Mouse (Mus musculus): Measurements from ENCODE around the gene Hspb3. TPM values are rescaled to one million over a fixed set of nuclear protein-coding genes. Genes with fewer than 3 reads are reported as not detected.

Hspb3 gene
- polyA plus RNA-seq, 1 experiment from 2014 or later = 0.22 TPM

GRCm38 (mm10) chr13:113634732-113635481 is 28.6 kb downstream of the Hspb3 start:
- Histone ChIP-seq H3K9me3 (replicated peaks) (no peaks in the 10 kb centered on the region), H3K36me3 (no peaks in the 10 kb centered on the region), H3K4me2 (no peak overlapping the region), H3K4me1 (replicated peaks) (peaks cover 26% of the 10 kb centered on the region), H3K27me3 (no peaks in the 10 kb centered on the region), H3K27ac (no peak overlapping the region), H3K9ac (no peak overlapping the region), H3K4me3 (replicated peaks) (no peak overlapping the region)
- DNase-seq = no peak
- 52% methylated on average over 15 of the region's 15 CpGs for WGBS (ENCODE audit: insufficient replicate concordance)
- ATAC-seq (ENCODE audit: low read depth) = 0 out of 2 replicates have a peak, but pooled peaks have one; percentile 26

- H3K27me3 ChIP-seq = no peaks in the 10 kb centered on the region
- no peak for DNase-seq
- 28% methylated on average over 6 of the region's 6 CpGs for WGBS (ENCODE audit: insufficient replicate concordance)
Observed at GRCm38 (mm10) chr13:113632506-113632905, 31.0 kb downstream of the Hspb3 start.

DNA sequence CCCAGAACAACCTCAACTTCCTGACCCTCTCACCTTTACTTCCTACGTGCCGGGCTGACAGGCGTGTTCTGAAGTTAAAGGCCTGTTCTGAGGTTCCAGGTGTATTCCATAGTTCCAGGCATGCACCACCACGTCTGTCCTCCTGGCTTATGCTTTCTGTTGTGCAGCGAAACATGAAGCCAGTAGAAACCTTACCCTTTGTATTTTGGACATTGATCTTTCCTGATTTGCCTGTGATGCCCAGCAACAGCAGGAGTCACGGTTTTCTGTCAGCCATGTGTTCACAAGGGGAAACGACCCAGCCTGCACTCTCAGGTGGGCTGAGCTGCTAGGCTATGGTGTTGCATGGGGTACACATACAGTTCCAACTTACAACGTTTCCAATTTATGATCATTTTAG is 35.9 kb downstream of the Hspb3 start:
- DNase-seq = no peak

More at GRCm38 (mm10) chr13:113632506-113632905, 31.0 kb downstream of the Hspb3 start:
- H3K9ac ChIP-seq = no peak overlapping the region
- no peaks in the 10 kb centered on the region for H3K36me3 ChIP-seq
- H3K9me3 ChIP-seq (replicated peaks) = no peaks in the 10 kb centered on the region
- H3K4me3 ChIP-seq (replicated peaks) = no peak overlapping the region
- no peak overlapping the region for H3K4me2 ChIP-seq
- no peak overlapping the region for H3K27ac ChIP-seq
- 0 out of 2 replicates have a peak, but pooled peaks have one; percentile 11 for ATAC-seq (ENCODE audit: low read depth)
- H3K4me1 ChIP-seq (replicated peaks) = peaks cover 23% of the 10 kb centered on the region

DNA sequence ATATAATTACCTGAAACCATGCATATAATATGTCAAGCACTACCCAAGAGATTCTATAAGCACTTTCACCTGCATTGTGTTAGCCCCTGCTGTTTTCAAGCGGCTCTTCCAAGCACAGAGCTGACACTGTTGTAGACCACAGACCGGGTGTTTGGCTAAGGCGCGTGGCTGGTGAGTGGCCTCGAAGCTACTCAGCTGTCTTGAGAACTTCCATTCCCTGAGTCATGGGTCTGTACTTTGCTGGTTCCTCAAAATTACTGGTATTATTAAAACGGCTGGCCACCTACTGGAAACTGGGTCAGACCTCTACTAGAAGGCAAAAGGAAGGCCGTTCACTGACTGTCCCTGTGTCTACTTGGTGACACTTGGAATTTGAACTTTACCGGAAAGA is 40.6 kb downstream of the Hspb3 start:
- no peak for DNase-seq
- Histone ChIP-seq H3K27me3 (peaks cover under 1% of the 10 kb centered on the region; the same call in 1 of the 2 replicates), H3K4me1 (replicated peaks) (peaks cover 10% of the 10 kb centered on the region), H3K9ac (no peak overlapping the region), H3K4me3 (replicated peaks) (no peak overlapping the region), H3K27ac (no peak overlapping the region), H3K9me3 (replicated peaks) (no peaks in the 10 kb centered on the region), H3K36me3 (no peaks in the 10 kb centered on the region), H3K4me2 (no peak overlapping the region)
- ATAC-seq (ENCODE audit: low read depth) = no peak
- 50% methylated on average over 8 of the region's 8 CpGs for WGBS (ENCODE audit: insufficient replicate concordance)

More for the DNA sequence above, 35.9 kb downstream of the Hspb3 start:
- H3K27ac ChIP-seq = no peak overlapping the region
- H3K9ac ChIP-seq = no peak overlapping the region
- H3K27me3 ChIP-seq = no peaks in the 10 kb centered on the region
- H3K36me3 ChIP-seq = no peaks in the 10 kb centered on the region
- ATAC-seq (ENCODE audit: low read depth) = no peak
- no peak overlapping the region for H3K4me2 ChIP-seq
- no peaks in the 10 kb centered on the region for H3K9me3 ChIP-seq (replicated peaks)
- 62% methylated on average over 8 of the region's 8 CpGs for WGBS (ENCODE audit: insufficient replicate concordance)
- H3K4me1 ChIP-seq (replicated peaks) = peaks cover 6% of the 10 kb centered on the region; the same call in 1 of the 2 replicates
- no peak overlapping the region for H3K4me3 ChIP-seq (replicated peaks)

GRCm38 (mm10) chr13:113622122-113622864 is 41.2 kb downstream of the Hspb3 start:
- H3K36me3 ChIP-seq = no peaks in the 10 kb centered on the region
- no peak for ATAC-seq (ENCODE audit: low read depth)
- peaks cover 15% of the 10 kb centered on the region for H3K4me1 ChIP-seq (replicated peaks)
- no peaks in the 10 kb centered on the region for H3K9me3 ChIP-seq (replicated peaks)
- no peak overlapping the region for H3K4me2 ChIP-seq
- H3K4me3 ChIP-seq (replicated peaks) = no peak overlapping the region
- 62% methylated on average over 11 of the region's 11 CpGs for WGBS (ENCODE audit: insufficient replicate concordance)
- DNase-seq = no peak
- H3K9ac ChIP-seq = no peak overlapping the region
- H3K27ac ChIP-seq = no peak overlapping the region
- peaks cover 6% of the 10 kb centered on the region for H3K27me3 ChIP-seq

DNA sequence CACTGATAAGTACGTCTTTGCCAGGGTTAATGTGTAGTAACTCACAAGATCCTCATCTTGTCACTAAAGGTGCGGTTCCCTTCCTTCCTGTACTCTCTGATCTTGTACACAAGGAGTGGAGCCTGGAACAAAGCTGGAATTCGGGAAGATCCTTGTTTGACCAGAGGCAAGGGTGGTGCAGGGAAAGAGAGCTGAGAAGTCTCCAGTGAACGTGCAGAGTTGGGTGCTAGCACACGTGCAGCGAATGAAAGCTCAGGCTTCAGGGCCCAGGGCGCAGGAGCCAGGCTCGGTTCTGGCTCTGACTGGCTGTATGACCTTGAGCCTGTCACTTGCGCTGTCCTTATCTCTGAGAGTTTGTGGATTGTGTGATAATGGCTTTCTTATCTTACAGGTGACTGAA is 44.5 kb downstream of the Hspb3 start:
- WGBS (ENCODE audit: insufficient replicate concordance) = 65% methylated on average over 9 of the region's 9 CpGs
- H3K36me3 ChIP-seq = 0 out of 2 replicates have a peak, but pooled peaks cover 5% of the 10 kb centered on the region
- no peak overlapping the region for H3K9ac ChIP-seq
- H3K4me2 ChIP-seq = no peak overlapping the region
- H3K27ac ChIP-seq = no peak overlapping the region
- H3K27me3 ChIP-seq = peaks cover 13% of the 10 kb centered on the region
- H3K4me3 ChIP-seq (replicated peaks) = no peak overlapping the region
- H3K9me3 ChIP-seq (replicated peaks) = no peaks in the 10 kb centered on the region
- H3K4me1 ChIP-seq (replicated peaks) = peaks cover 48% of the 10 kb centered on the region
- DNase-seq = no peak
- ATAC-seq (ENCODE audit: low read depth) = no peak

- no peaks in the 10 kb centered on the region for H3K9me3 ChIP-seq (replicated peaks)
- H3K4me2 ChIP-seq = peak within 1 kb of the TSS; percentile 86
- peak within 1 kb of the TSS; percentile 83 for H3K9ac ChIP-seq
- H3K4me3 ChIP-seq (replicated peaks) = peak within 1 kb of the TSS; percentile 74
- H3K27me3 ChIP-seq = peaks cover 13% of the 10 kb centered on the region
- H3K36me3 ChIP-seq = 0 out of 2 replicates have a peak, but pooled peaks cover 5% of the 10 kb centered on the region
- peaks cover 57% of the 10 kb centered on the region for H3K4me1 ChIP-seq (replicated peaks)
- DNase-seq (peak; percentile 77), ATAC-seq (ENCODE audit: low read depth) (peak; percentile 85)
- H3K27ac ChIP-seq = peak within 1 kb of the TSS; percentile 75
- under 1% methylated on average over 118 of the region's 119 CpGs for WGBS (ENCODE audit: insufficient replicate concordance)
Observed at GRCm38 (mm10) chr13:113617891-113618823, 45.3 kb downstream of the Hspb3 start, which contains the start of gene Snx18. TSS of gene Snx18 (minus strand) at chr13:113618564.

- Histone ChIP-seq H3K27ac (peak overlapping the region; percentile 75; the same call in 1 of the 2 replicates), H3K36me3 (peaks cover 10% of the 10 kb centered on the region), H3K4me3 (replicated peaks) (peak overlapping the region; percentile 74), H3K4me2 (peak overlapping the region; percentile 86), H3K9ac (peak overlapping the region; percentile 83), H3K4me1 (replicated peaks) (peaks cover 64% of the 10 kb centered on the region), H3K9me3 (replicated peaks) (no peaks in the 10 kb centered on the region), H3K27me3 (peaks cover 13% of the 10 kb centered on the region)
- WGBS (ENCODE audit: insufficient replicate concordance) = 12% methylated on average over 49 of the region's 49 CpGs
- DNase-seq (no peak), ATAC-seq (ENCODE audit: low read depth) (no peak)
Observed at GRCm38 (mm10) chr13:113617338-113617890, 46.1 kb downstream of the Hspb3 start.

- DNase-seq = no peak
- Histone ChIP-seq H3K4me3 (replicated peaks) (peak overlapping the region; percentile 74), H3K27ac (no peak overlapping the region), H3K36me3 (peaks cover 10% of the 10 kb centered on the region), H3K27me3 (peaks cover 13% of the 10 kb centered on the region), H3K4me2 (peak overlapping the region; percentile 86), H3K9ac (peak overlapping the region; percentile 83), H3K4me1 (replicated peaks) (peaks cover 70% of the 10 kb centered on the region), H3K9me3 (replicated peaks) (no peaks in the 10 kb centered on the region)
- 56% methylated on average over 24 of the region's 24 CpGs for WGBS (ENCODE audit: insufficient replicate concordance)
- no peak for ATAC-seq (ENCODE audit: low read depth)
Observed at GRCm38 (mm10) chr13:113616751-113617337, 46.6 kb downstream of the Hspb3 start.

DNA sequence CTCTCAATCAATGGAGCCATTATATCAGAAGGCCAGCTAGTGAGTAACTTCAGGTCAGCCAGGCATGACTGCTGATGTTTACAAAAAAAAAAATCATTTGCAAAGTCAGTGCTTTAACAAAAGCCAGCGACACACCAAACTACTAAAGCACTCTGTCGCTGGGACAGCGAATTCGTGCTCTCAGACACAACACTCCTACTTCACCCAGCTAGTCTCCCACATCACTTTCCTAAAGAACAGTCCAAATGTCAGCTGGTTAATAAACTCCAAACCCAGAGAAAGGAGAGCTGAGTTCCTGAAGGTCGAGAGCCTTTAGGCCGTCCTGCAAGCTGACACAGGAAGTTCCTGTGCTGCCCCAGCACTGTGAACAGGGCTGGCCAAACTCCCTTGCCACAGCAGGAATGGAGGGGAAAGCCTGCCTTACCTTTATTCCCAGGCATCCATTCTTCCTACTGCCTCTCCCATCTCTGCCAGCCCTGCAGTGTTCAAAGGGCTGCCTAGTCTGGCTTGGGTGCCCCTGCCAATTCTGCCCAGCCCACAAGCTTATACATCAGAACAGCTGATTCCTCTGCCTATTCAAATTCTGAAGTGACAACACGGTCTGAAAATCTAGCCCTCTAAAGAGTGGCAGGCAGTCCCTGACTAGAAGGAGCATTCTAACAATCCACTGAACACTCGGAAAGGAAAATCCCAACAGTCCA is 47.4 kb downstream of the Hspb3 start:
- no peak for DNase-seq
- H3K36me3 ChIP-seq = peaks cover 10% of the 10 kb centered on the region
- peak overlapping the region; percentile 86 for H3K4me2 ChIP-seq
- H3K9me3 ChIP-seq (replicated peaks) = no peaks in the 10 kb centered on the region
- peaks cover 13% of the 10 kb centered on the region for H3K27me3 ChIP-seq
- 18% methylated on average over 8 of the region's 8 CpGs for WGBS (ENCODE audit: insufficient replicate concordance)
- H3K4me3 ChIP-seq (replicated peaks) = peak overlapping the region; percentile 74
- peak overlapping the region; percentile 83 for H3K9ac ChIP-seq
- H3K4me1 ChIP-seq (replicated peaks) = peaks cover 77% of the 10 kb centered on the region
- H3K27ac ChIP-seq = peak overlapping the region; percentile 17
- ATAC-seq (ENCODE audit: low read depth) = no peak
